Mouse (Mus musculus) layer of hippocampus, adult 9-10 months (tissue): ENCODE results near the gene Hist1h3d.
A peak's percentile ranks its signal among the peaks of the same experiment; 100 is the strongest.
"Not testable (repeated sequence)": the region's sequence is repeated elsewhere in the genome, so short reads cannot be mapped to it uniquely, and the experiment has no call there.

Experiments used
- DNase-seq: peaks from one replicate; pipeline ENCODE4 v3.0.0; 2022; ENCODE audit warnings: low spot score

The Hist1h3d gene

GRCm38 (mm10) chr13:23585029-23585441 lies 9.5 kb downstream of the Hist1h3d start:
- DNase-seq = no peak

- DNase-seq = peak; percentile 87
These were observed 10.0 kb downstream of the Hist1h3d start for GRCm38 (mm10) chr13:23585442-23586098.

GRCm38 (mm10) chr13:23586099-23586939 lies 10.8 kb downstream of the Hist1h3d start:
- DNase-seq = no peak

GRCm38 (mm10) chr13:23586940-23587225 lies 11.3 kb downstream of the Hist1h3d start:
- DNase-seq = no peak

- DNase-seq = no peak
These were observed 15.6 kb downstream of the Hist1h3d start for GRCm38 (mm10) chr13:23591206-23591605.

GRCm38 (mm10) chr13:23591886-23592285 lies 16.3 kb downstream of the Hist1h3d start:
- DNase-seq = not testable (repeated sequence)

- DNase-seq = no peak
These were observed 17.1 kb downstream of the Hist1h3d start for GRCm38 (mm10) chr13:23592614-23593013.

- DNase-seq = no peak
These were observed 17.6 kb downstream of the Hist1h3d start for GRCm38 (mm10) chr13:23593051-23593770.

GRCm38 (mm10) chr13:23595185-23595584 lies 19.6 kb downstream of the Hist1h3d start:
- no peak for DNase-seq

GRCm38 (mm10) chr13:23595622-23596372 lies 20.2 kb downstream of the Hist1h3d start:
- no peak for DNase-seq

- no peak for DNase-seq
These were observed 22.4 kb downstream of the Hist1h3d start for GRCm38 (mm10) chr13:23597957-23598356.

GRCm38 (mm10) chr13:23603182-23603699 lies 27.7 kb downstream of the Hist1h3d start:
- DNase-seq = no peak

- DNase-seq = no peak
These were observed 28.9 kb downstream of the Hist1h3d start for GRCm38 (mm10) chr13:23604452-23604851.

- no peak for DNase-seq
These were observed 29.5 kb downstream of the Hist1h3d start for GRCm38 (mm10) chr13:23605052-23605451.

GRCm38 (mm10) chr13:23609209-23609608 lies 33.6 kb downstream of the Hist1h3d start:
- DNase-seq = no peak

- DNase-seq = no peak
These were observed 34.3 kb downstream of the Hist1h3d start for GRCm38 (mm10) chr13:23609844-23610243.

- DNase-seq = no peak
These were observed 34.8 kb downstream of the Hist1h3d start for GRCm38 (mm10) chr13:23610393-23610792.

- no peak for DNase-seq
These were observed 36.1 kb downstream of the Hist1h3d start for GRCm38 (mm10) chr13:23611638-23612037.

GRCm38 (mm10) chr13:23620056-23620732 lies 44.6 kb downstream of the Hist1h3d start:
- no peak for DNase-seq

GRCm38 (mm10) chr13:23620733-23621531 lies 45.4 kb downstream of the Hist1h3d start, which contains the start of gene Hist1h2be:
Gene Hist1h2be (minus strand): TSS chr13:23621124.
- peak; percentile 83 for DNase-seq
